Mouse (Mus musculus) hindbrain, embryonic 14.5 days (tissue): Measurements from ENCODE around the gene Lclat1. TPM values are rescaled to one million over a fixed set of nuclear protein-coding genes. Genes with fewer than 3 reads are reported as not detected.

ENCODE experiments used
- ATAC-seq: fragments of 200-750 bp; cut with Nextera tagmentation; 2 replicates; pipeline ENCODE4 v1.8.0; 2017; ENCODE audit warnings: moderate number of reproducible peaks, mild to moderate bottlenecking, moderate TSS enrichment, moderate library complexity; ENCODE audit not compliant: low FRiP score
- DNase-seq: peaks from one replicate; pipeline ENCODE4 v3.0.0-alpha.2; 2015; ENCODE audit warnings: low spot score
- H3K27ac ChIP-seq: fragments of 300-500 bp; sonication (generic); 2 replicates; pipeline ENCODE4 v1.5.1; 2014; ENCODE audit warnings: mild to moderate bottlenecking, moderate library complexity
- H3K27me3 ChIP-seq: fragments of 300-500 bp; sonication (generic); 2 replicates; pipeline ENCODE4 v1.6.1; 2014; ENCODE audit warnings: mild to moderate bottlenecking, low read length, mixed read lengths; ENCODE audit not compliant: control insufficient read depth, insufficient read depth
- H3K36me3 ChIP-seq: fragments of 300-500 bp; sonication (generic); replicated peaks from 2 replicates; pipeline ENCODE4 v1.6.1; 2014; ENCODE audit not compliant: control insufficient read depth, insufficient read depth
- H3K4me1 ChIP-seq: fragments of 300-500 bp; sonication (generic); replicated peaks from 2 replicates; pipeline ENCODE4 v1.6.1; 2014; ENCODE audit warnings: antibody characterized with exemption, low read length, mixed read lengths; ENCODE audit not compliant: control insufficient read depth, insufficient read depth
- H3K4me2 ChIP-seq: fragments of 300-500 bp; sonication (generic); replicated peaks from 2 replicates; pipeline ENCODE4 v1.6.1; 2014; ENCODE audit warnings: mild to moderate bottlenecking, moderate library complexity
- H3K4me3 ChIP-seq: fragments of 300-500 bp; sonication (generic); replicated peaks from 2 replicates; pipeline ENCODE4 v1.5.1; 2014; ENCODE audit warnings: mild to moderate bottlenecking, low read length
- H3K9ac ChIP-seq: fragments of 300-500 bp; sonication (generic); 2 replicates; pipeline ENCODE4 v1.6.1; 2014
- H3K9me3 ChIP-seq: fragments of 300-500 bp; sonication (generic); 2 replicates; pipeline ENCODE4 v1.6.1; 2016; ENCODE audit warnings: low read length; ENCODE audit not compliant: control insufficient read depth
- WGBS: fragments of 180-500 bp; shearing (Covaris S2); extraction: QIAGEN DNeasy Blood & Tissue Kit; methylation state at CpG from one replicate; pipeline ENCODE4 v1.1.7; 2014; 5-methylcytosine and 5-hydroxymethylcytosine counted together
- polyA plus RNA-seq: library from polyadenylated mRNA; unstranded; fragments of >200 nt; fragmentation: Nextera tagmentation; extraction: Ambion mirVana; gene quantifications from 2 replicates; pipeline ENCODE4 v1.2.1, GENCODE M21; 2014

The Lclat1 gene
- polyA plus RNA-seq, 1 experiment from 2014 or later = 21.2 TPM

GRCm38 (mm10) chr17:73200380-73200779, 92.6 kb downstream of the Lclat1 start:
- Histone ChIP-seq H3K4me1 (no peaks in the 10 kb centered on the region), H3K4me2 (no peak overlapping the region), H3K36me3 (no peaks in the 10 kb centered on the region), H3K27me3 (no peaks in the 10 kb centered on the region), H3K4me3 (no peak overlapping the region), H3K9ac (no peak overlapping the region), H3K27ac (no peak overlapping the region), H3K9me3 (no peaks in the 10 kb centered on the region)
- DNase-seq (no peak), ATAC-seq (no peak)
- WGBS = 82% methylated on average over 1 of the region's 1 CpGs

- no peak for DNase-seq
- Histone ChIP-seq H3K4me2 (no peak overlapping the region), H3K4me1 (no peaks in the 10 kb centered on the region), H3K9ac (no peak overlapping the region), H3K27me3 (no peaks in the 10 kb centered on the region), H3K9me3 (no peaks in the 10 kb centered on the region), H3K36me3 (no peaks in the 10 kb centered on the region), H3K4me3 (no peak overlapping the region), H3K27ac (no peak overlapping the region)
- ATAC-seq = no peak
- 89% methylated on average over 15 of the region's 15 CpGs for WGBS
Measured at GRCm38 (mm10) chr17:73203642-73204332, 96.0 kb downstream of the Lclat1 start.

GRCm38 (mm10) chr17:73210960-73211531, 103.3 kb downstream of the Lclat1 start:
- no peak overlapping the region for H3K4me3 ChIP-seq
- H3K27me3 ChIP-seq = no peaks in the 10 kb centered on the region
- DNase-seq (no peak), ATAC-seq (no peak)
- no peak overlapping the region for H3K4me2 ChIP-seq
- H3K36me3 ChIP-seq = no peaks in the 10 kb centered on the region
- no peaks in the 10 kb centered on the region for H3K4me1 ChIP-seq
- 78% methylated on average over 5 of the region's 5 CpGs for WGBS
- H3K27ac ChIP-seq = no peak overlapping the region
- no peaks in the 10 kb centered on the region for H3K9me3 ChIP-seq
- no peak overlapping the region for H3K9ac ChIP-seq

- Histone ChIP-seq H3K27ac (no peak overlapping the region), H3K36me3 (no peaks in the 10 kb centered on the region), H3K4me1 (no peaks in the 10 kb centered on the region), H3K27me3 (no peaks in the 10 kb centered on the region), H3K9me3 (no peaks in the 10 kb centered on the region), H3K9ac (no peak overlapping the region), H3K4me2 (no peak overlapping the region), H3K4me3 (no peak overlapping the region)
- ATAC-seq = no peak
- 79% methylated on average over 3 of the region's 3 CpGs for WGBS
- DNase-seq = no peak
Measured at GRCm38 (mm10) chr17:73212754-73213153, 105.0 kb downstream of the Lclat1 start.

GRCm38 (mm10) chr17:73213187-73213586, 105.4 kb downstream of the Lclat1 start:
- no peak overlapping the region for H3K4me3 ChIP-seq
- DNase-seq = no peak
- no peak overlapping the region for H3K4me2 ChIP-seq
- H3K9me3 ChIP-seq = no peaks in the 10 kb centered on the region
- ATAC-seq = no peak
- H3K4me1 ChIP-seq = no peaks in the 10 kb centered on the region
- no peak overlapping the region for H3K9ac ChIP-seq
- no peaks in the 10 kb centered on the region for H3K36me3 ChIP-seq
- H3K27ac ChIP-seq = no peak overlapping the region
- WGBS = 77% methylated on average over 1 of the region's 1 CpGs
- no peaks in the 10 kb centered on the region for H3K27me3 ChIP-seq

GRCm38 (mm10) chr17:73213677-73214076, 105.9 kb downstream of the Lclat1 start:
- Histone ChIP-seq H3K27ac (no peak overlapping the region), H3K27me3 (no peaks in the 10 kb centered on the region), H3K4me3 (no peak overlapping the region), H3K9ac (no peak overlapping the region), H3K36me3 (no peaks in the 10 kb centered on the region), H3K4me1 (no peaks in the 10 kb centered on the region), H3K4me2 (no peak overlapping the region), H3K9me3 (no peaks in the 10 kb centered on the region)
- no peak for DNase-seq
- no peak for ATAC-seq
- 82% methylated on average over 2 of the region's 2 CpGs for WGBS

GRCm38 (mm10) chr17:73217274-73217673, 109.5 kb downstream of the Lclat1 start:
- no peak overlapping the region for H3K4me2 ChIP-seq
- no peak overlapping the region for H3K27ac ChIP-seq
- no peaks in the 10 kb centered on the region for H3K9me3 ChIP-seq
- H3K9ac ChIP-seq = no peak overlapping the region
- H3K4me1 ChIP-seq = peaks cover 11% of the 10 kb centered on the region; the same call in 1 of the 2 replicates
- no peak overlapping the region for H3K4me3 ChIP-seq
- no peaks in the 10 kb centered on the region for H3K36me3 ChIP-seq
- 92% methylated on average over 3 of the region's 3 CpGs for WGBS
- no peak for DNase-seq
- no peaks in the 10 kb centered on the region for H3K27me3 ChIP-seq
- ATAC-seq = no peak

GRCm38 (mm10) chr17:73220746-73221145, 113.0 kb downstream of the Lclat1 start:
- DNase-seq (no peak), ATAC-seq (no peak)
- peak overlapping the region; percentile 6; the same call in 1 of the 2 replicates for H3K27ac ChIP-seq

GRCm38 (mm10) chr17:73222077-73222476, 114.3 kb downstream of the Lclat1 start:
- Histone ChIP-seq H3K27me3 (no peaks in the 10 kb centered on the region), H3K9ac (no peak overlapping the region), H3K9me3 (no peaks in the 10 kb centered on the region), H3K4me2 (no peak overlapping the region), H3K4me1 (peaks cover 38% of the 10 kb centered on the region), H3K27ac (no peak overlapping the region), H3K36me3 (no peaks in the 10 kb centered on the region), H3K4me3 (no peak overlapping the region)
- 63% methylated on average over 7 of the region's 7 CpGs for WGBS
- ATAC-seq (no peak), DNase-seq (no peak)

More at GRCm38 (mm10) chr17:73220746-73221145, 113.0 kb downstream of the Lclat1 start:
- H3K9me3 ChIP-seq = no peaks in the 10 kb centered on the region
- no peak overlapping the region for H3K9ac ChIP-seq
- H3K27me3 ChIP-seq = no peaks in the 10 kb centered on the region
- H3K4me1 ChIP-seq = peaks cover 28% of the 10 kb centered on the region
- no peaks in the 10 kb centered on the region for H3K36me3 ChIP-seq
- H3K4me2 ChIP-seq = no peak overlapping the region
- H3K4me3 ChIP-seq = no peak overlapping the region
- WGBS = 65% methylated on average over 7 of the region's 7 CpGs
